Mouse (Mus musculus) stomach, embryonic 14.5 days (tissue): ENCODE measurements around the gene Ccdc85b. TPM values are rescaled to one million over a fixed set of nuclear protein-coding genes. Genes with fewer than 3 reads are reported as not detected.

Experiments
- ATAC-seq: fragments of 200-750 bp; cut with Nextera tagmentation; 2 replicates; pipeline ENCODE4 v1.8.0; 2017; ENCODE audit warnings: low read depth, moderate TSS enrichment; ENCODE audit not compliant: insufficient number of reproducible peaks, insufficient read depth, low FRiP score
- H3K27ac ChIP-seq: fragments of 300-500 bp; sonication (generic); 2 replicates; pipeline ENCODE4 v1.5.1; 2014; ENCODE audit warnings: mild to moderate bottlenecking, low read length, moderate library complexity, mixed read lengths
- H3K27me3 ChIP-seq: fragments of 300-500 bp; sonication (generic); 2 replicates; pipeline ENCODE4 v1.6.1; 2014; ENCODE audit warnings: low read length, control low read depth, mixed read lengths; ENCODE audit not compliant: control insufficient read depth, insufficient read depth
- H3K36me3 ChIP-seq: fragments of 300-500 bp; sonication (generic); 2 replicates; pipeline ENCODE4 v1.6.1; 2014; ENCODE audit warnings: mild to moderate bottlenecking, control low read depth, low read length, moderate library complexity, mixed read lengths; ENCODE audit not compliant: control insufficient read depth, insufficient read depth
- H3K4me1 ChIP-seq: fragments of 300-500 bp; sonication (generic); 2 replicates; pipeline ENCODE4 v1.6.1; 2014; ENCODE audit warnings: low read length, control low read depth, mixed read lengths; ENCODE audit not compliant: control insufficient read depth, insufficient read depth
- H3K4me2 ChIP-seq: fragments of 300-500 bp; sonication (generic); replicated peaks from 2 replicates; pipeline ENCODE4 v1.6.1; 2014; ENCODE audit warnings: low read depth, low read length, control low read depth
- H3K4me3 ChIP-seq: fragments of 300-500 bp; sonication (generic); 2 replicates; pipeline ENCODE4 v1.5.1; 2014; ENCODE audit warnings: low read depth, low read length, control low read depth
- H3K9ac ChIP-seq: fragments of 300-500 bp; sonication (generic); replicated peaks from 2 replicates; pipeline ENCODE4 v1.6.1; 2014; ENCODE audit warnings: low read depth, mild to moderate bottlenecking, control low read depth, low read length, moderate library complexity, mixed read lengths
- H3K9me3 ChIP-seq: fragments of 300-500 bp; sonication (generic); 2 replicates; pipeline ENCODE4 v1.6.1; 2016; ENCODE audit warnings: low read depth, low read length, control low read depth; ENCODE audit not compliant: control insufficient read depth
- WGBS: fragments of 180-500 bp; shearing (Covaris S2); extraction: QIAGEN DNeasy Blood & Tissue Kit; methylation state at CpG from one replicate; pipeline ENCODE4 v1.1.7; 2014; 5-methylcytosine and 5-hydroxymethylcytosine counted together
- polyA plus RNA-seq: library from polyadenylated mRNA; unstranded; fragments of >200 nt; fragmentation: Nextera tagmentation; extraction: Ambion mirVana; gene quantifications from 2 replicates; pipeline ENCODE4 v1.2.1, GENCODE M21; 2014

Ccdc85b gene
- polyA plus RNA-seq, 1 experiment from 2014 or later, result 6.8 TPM

GRCm38 (mm10) chr19:5485821-5486220, 28.1 kb upstream of the Ccdc85b start:
- Histone ChIP-seq H3K4me3 (no peak overlapping the region), H3K36me3 (peaks cover 37% of the 10 kb centered on the region), H3K27ac (no peak overlapping the region), H3K9ac (no peak overlapping the region), H3K4me1 (peaks cover 17% of the 10 kb centered on the region), H3K27me3 (no peaks in the 10 kb centered on the region), H3K9me3 (no peaks in the 10 kb centered on the region), H3K4me2 (no peak overlapping the region)
- ATAC-seq, result no peak
- WGBS, result 93% methylated on average over 7 of the region's 7 CpGs

DNA sequence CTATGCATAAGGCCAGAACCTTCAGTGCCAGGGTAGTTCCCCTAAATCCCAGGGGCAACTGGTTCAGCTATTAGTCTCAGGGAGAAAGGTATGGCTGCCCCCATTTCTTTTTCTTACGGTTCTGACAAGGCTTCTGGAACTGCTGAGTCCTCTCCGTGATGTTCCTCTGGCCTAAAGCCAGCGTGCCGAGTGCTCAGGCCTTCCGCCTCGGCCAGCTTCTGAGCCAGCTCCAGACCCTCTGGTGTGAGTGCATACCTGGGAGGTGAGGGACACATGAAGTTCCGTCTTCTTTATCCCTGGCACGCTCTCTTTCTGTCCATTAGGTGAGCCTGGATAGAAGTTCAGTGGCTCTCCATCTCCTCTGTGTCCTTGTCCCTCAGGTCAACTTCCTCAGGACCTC, 27.7 kb upstream of the Ccdc85b start:
- H3K9me3 ChIP-seq, result no peaks in the 10 kb centered on the region
- H3K4me3 ChIP-seq, result no peak overlapping the region
- H3K27ac ChIP-seq, result no peak overlapping the region
- peaks cover 40% of the 10 kb centered on the region for H3K36me3 ChIP-seq
- H3K27me3 ChIP-seq, result no peaks in the 10 kb centered on the region
- H3K4me2 ChIP-seq, result no peak overlapping the region
- no peak overlapping the region for H3K9ac ChIP-seq
- WGBS, result 87% methylated on average over 8 of the region's 8 CpGs
- ATAC-seq, result no peak
- H3K4me1 ChIP-seq, result peaks cover 17% of the 10 kb centered on the region

GRCm38 (mm10) chr19:5484496-5484895, 26.8 kb upstream of the Ccdc85b start:
- Histone ChIP-seq H3K27ac (no peak overlapping the region), H3K4me3 (no peak overlapping the region), H3K9me3 (no peaks in the 10 kb centered on the region), H3K4me1 (peaks cover 15% of the 10 kb centered on the region), H3K4me2 (no peak overlapping the region), H3K36me3 (peaks cover 43% of the 10 kb centered on the region), H3K9ac (no peak overlapping the region), H3K27me3 (no peaks in the 10 kb centered on the region)
- no peak for ATAC-seq
- WGBS, result 90% methylated on average over 5 of the region's 5 CpGs

DNA sequence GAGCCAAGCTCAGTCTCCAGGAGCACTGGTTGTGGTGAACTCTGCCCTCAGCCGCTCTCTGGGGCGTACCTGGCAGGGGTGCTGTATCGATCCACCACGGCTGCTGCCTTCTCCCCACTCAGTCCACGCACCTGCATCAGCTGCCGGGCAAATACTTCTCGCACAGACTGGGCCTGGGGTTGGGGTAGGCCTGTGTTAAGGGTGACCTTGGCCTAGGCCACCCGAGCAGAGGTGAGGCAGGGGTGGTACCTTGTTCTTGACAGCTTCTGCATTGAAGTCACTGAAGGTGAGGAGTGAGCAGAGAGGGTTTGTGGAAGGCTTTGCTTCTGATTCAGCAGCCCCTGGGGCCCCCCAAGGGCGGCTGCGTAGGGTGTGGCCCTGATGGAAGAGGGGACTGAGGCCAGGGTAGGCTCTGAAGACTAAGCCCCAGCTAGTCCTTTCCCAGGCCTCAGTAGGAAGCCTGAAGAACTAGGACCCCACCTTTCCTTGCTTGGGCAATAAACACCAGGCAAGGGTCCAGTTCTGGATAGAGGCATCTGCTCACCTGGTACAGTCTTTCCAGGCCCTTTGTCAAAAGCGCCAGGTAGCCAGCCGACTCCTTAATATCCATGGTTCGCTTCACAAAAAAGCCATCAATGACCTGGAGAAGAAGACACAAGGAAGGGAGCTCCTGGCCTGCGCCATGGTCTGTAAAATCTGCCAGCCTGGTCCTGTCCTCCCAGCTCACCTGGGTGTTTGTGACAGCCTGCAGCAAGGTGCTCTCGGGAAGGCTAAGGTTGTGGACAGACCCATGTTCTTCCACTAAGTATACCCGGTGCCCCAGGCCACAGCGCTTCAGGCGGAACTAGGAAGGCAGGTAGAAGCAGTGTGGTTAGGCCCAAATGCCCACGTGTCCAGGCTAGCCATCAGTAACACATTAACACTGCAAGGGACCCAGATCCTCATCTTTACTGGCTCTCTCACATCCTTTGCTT, 26.0 kb upstream of the Ccdc85b start:
- no peak overlapping the region for H3K9ac ChIP-seq
- no peak for ATAC-seq
- peaks cover 12% of the 10 kb centered on the region for H3K4me1 ChIP-seq
- H3K27ac ChIP-seq, result no peak overlapping the region
- 91% methylated on average over 19 of the region's 19 CpGs for WGBS
- H3K27me3 ChIP-seq, result no peaks in the 10 kb centered on the region
- no peak overlapping the region for H3K4me2 ChIP-seq
- no peak overlapping the region for H3K4me3 ChIP-seq
- H3K36me3 ChIP-seq, result peaks cover 47% of the 10 kb centered on the region
- H3K9me3 ChIP-seq, result no peaks in the 10 kb centered on the region

GRCm38 (mm10) chr19:5481398-5481797, 23.7 kb upstream of the Ccdc85b start:
- no peak for ATAC-seq
- Histone ChIP-seq H3K4me3 (no peak overlapping the region), H3K27me3 (no peaks in the 10 kb centered on the region), H3K9ac (no peak overlapping the region), H3K36me3 (peaks cover 53% of the 10 kb centered on the region), H3K27ac (no peak overlapping the region), H3K4me2 (no peak overlapping the region), H3K9me3 (no peaks in the 10 kb centered on the region), H3K4me1 (0 out of 2 replicates have a peak, but pooled peaks cover under 1% of the 10 kb centered on the region)
- 90% methylated on average over 10 of the region's 10 CpGs for WGBS

DNA sequence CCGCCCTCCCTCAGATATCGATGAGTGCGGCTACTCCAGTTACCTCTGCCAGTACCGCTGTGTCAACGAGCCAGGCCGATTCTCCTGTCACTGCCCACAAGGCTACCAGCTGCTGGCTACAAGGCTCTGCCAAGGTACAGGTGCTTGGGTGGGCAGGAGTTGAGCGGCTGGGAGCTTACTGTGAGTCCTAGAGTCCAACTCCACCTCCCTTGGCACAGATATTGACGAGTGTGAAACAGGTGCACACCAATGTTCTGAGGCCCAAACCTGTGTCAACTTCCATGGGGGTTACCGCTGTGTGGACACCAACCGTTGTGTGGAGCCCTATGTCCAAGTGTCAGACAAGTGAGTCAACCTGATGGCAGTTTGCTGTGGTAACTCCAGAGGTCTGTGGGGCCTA, 22.3 kb upstream of the Ccdc85b start:
- peaks cover 5% of the 10 kb centered on the region for H3K4me1 ChIP-seq
- H3K27ac ChIP-seq, result no peak overlapping the region
- H3K9me3 ChIP-seq, result no peaks in the 10 kb centered on the region
- no peaks in the 10 kb centered on the region for H3K27me3 ChIP-seq
- no peak for ATAC-seq
- no peak overlapping the region for H3K4me2 ChIP-seq
- H3K4me3 ChIP-seq, result no peak overlapping the region
- H3K9ac ChIP-seq, result no peak overlapping the region
- 91% methylated on average over 10 of the region's 10 CpGs for WGBS
- peaks cover 42% of the 10 kb centered on the region for H3K36me3 ChIP-seq

DNA sequence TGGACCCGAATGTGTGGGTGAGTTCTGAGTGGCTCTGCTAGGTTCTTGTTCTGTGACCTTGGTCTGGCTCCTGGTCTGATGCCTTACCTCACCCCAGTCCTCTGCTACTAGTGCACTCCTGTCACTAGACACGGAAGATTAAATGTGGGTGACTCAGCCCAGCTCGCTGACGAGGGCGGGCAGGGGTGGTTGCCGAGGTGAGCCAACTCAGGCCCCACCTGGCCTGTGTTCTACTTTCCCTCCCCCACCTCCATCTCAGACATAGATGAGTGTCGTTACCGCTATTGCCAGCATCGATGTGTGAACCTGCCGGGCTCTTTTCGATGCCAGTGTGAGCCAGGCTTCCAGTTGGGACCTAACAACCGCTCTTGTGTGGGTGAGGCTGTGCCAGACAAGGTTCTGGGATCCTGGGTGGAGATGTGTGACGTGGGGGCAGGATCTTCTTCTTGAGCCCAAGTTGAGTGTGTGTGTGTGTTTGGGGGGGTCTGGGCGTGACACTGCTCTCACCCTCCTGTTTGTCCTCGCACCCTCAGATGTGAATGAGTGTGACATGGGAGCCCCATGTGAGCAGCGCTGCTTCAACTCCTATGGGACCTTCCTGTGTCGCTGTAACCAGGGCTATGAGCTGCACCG, 20.1 kb upstream of the Ccdc85b start:
- Histone ChIP-seq H3K27me3 (no peaks in the 10 kb centered on the region), H3K27ac (no peak overlapping the region), H3K4me2 (no peak overlapping the region), H3K9me3 (no peaks in the 10 kb centered on the region), H3K36me3 (peaks cover 23% of the 10 kb centered on the region), H3K4me1 (peaks cover 5% of the 10 kb centered on the region), H3K4me3 (no peak overlapping the region), H3K9ac (no peak overlapping the region)
- WGBS, result 87% methylated on average over 18 of the region's 18 CpGs
- ATAC-seq, result no peak

- no peak overlapping the region for H3K27ac ChIP-seq
- H3K9me3 ChIP-seq, result no peaks in the 10 kb centered on the region
- no peak for ATAC-seq
- H3K9ac ChIP-seq, result no peak overlapping the region
- H3K27me3 ChIP-seq, result no peaks in the 10 kb centered on the region
- H3K4me1 ChIP-seq, result peaks cover 5% of the 10 kb centered on the region
- 90% methylated on average over 10 of the region's 10 CpGs for WGBS
- peaks cover 17% of the 10 kb centered on the region for H3K36me3 ChIP-seq
- H3K4me3 ChIP-seq, result no peak overlapping the region
- H3K4me2 ChIP-seq, result no peak overlapping the region
Observed at GRCm38 (mm10) chr19:5477004-5477667, 19.4 kb upstream of the Ccdc85b start.
